Mouse (Mus musculus) liver, adult 2 months (tissue): Measurements from ENCODE around the gene Txnrd1. TPM values are rescaled to one million over a fixed set of nuclear protein-coding genes. Genes with fewer than 3 reads are reported as not detected.

Experiments
- DNase-seq: peaks from one replicate; pipeline ENCODE4 v3.0.0-alpha.2; 2011; ENCODE audit warnings: low read depth, low spot score; ENCODE audit errors: extremely low read depth
- H3K27ac ChIP-seq: fragments of 200-500 bp; replicated peaks from 2 replicates; pipeline ENCODE4 v1.5.1; 2012; ENCODE audit warnings: low read depth, mild to moderate bottlenecking, control low read depth, inconsistent platforms, low read length; ENCODE audit not compliant: insufficient read depth
- H3K27me3 ChIP-seq: fragments of 200-500 bp; 2 replicates; pipeline ENCODE4 v1.6.1; 2012; ENCODE audit warnings: mild to moderate bottlenecking, moderate library complexity, low read length, inconsistent platforms; ENCODE audit not compliant: control insufficient read depth, insufficient read depth
- H3K36me3 ChIP-seq: fragments of 200-500 bp; 2 replicates; pipeline ENCODE4 v1.6.1; 2012; ENCODE audit warnings: low read length, inconsistent platforms; ENCODE audit not compliant: control insufficient read depth, insufficient read depth
- H3K4me1 ChIP-seq: fragments of 200-500 bp; 2 replicates; pipeline ENCODE4 v1.6.1; 2011; ENCODE audit warnings: low read length; ENCODE audit not compliant: control insufficient read depth, insufficient read depth
- H3K4me3 ChIP-seq: fragments of 200-500 bp; 2 replicates; pipeline ENCODE4 v1.5.1; 2011; ENCODE audit warnings: low read depth, mild to moderate bottlenecking, control low read depth, low read length, moderate library complexity; ENCODE audit not compliant: insufficient read depth
- H3K79me2 ChIP-seq: fragments of 200-500 bp; 2 replicates; pipeline ENCODE4 v1.6.1; 2012; ENCODE audit warnings: inconsistent platforms, mild to moderate bottlenecking, low read length, moderate library complexity; ENCODE audit not compliant: control insufficient read depth, insufficient read depth
- H3K9ac ChIP-seq: fragments of 200-500 bp; 2 replicates; pipeline ENCODE4 v1.6.1; 2012; ENCODE audit warnings: low read depth, mild to moderate bottlenecking, control low read depth, inconsistent platforms, low read length
- CTCF ChIP-seq: fragments of 200-500 bp; IDR thresholded peaks from 2 replicates; pipeline ENCODE4 v1.5.1; 2011; ENCODE audit warnings: low read depth, low read length, control low read depth
- POLR2A ChIP-seq: fragments of 200-500 bp; IDR thresholded peaks from 2 replicates; pipeline ENCODE4 v1.6.1; 2011; ENCODE audit warnings: low read length, control low read depth; ENCODE audit not compliant: insufficient read depth; ENCODE audit errors: extremely low read depth
- WGBS: fragments of 180-500 bp; shearing (Covaris S2); methylation state at CpG from one replicate; pipeline ENCODE4 v1.1.7; 2018; 5-methylcytosine and 5-hydroxymethylcytosine counted together
- polyA plus RNA-seq: library from polyadenylated mRNA; depleted of rRNA; stranded (reverse); fragments of >200 nt; gene quantifications from 2 replicates; pipeline ENCODE4 v1.2.3, GENCODE M21; 2012
- total RNA-seq: library from RNA; depleted of rRNA; stranded (reverse); fragments of >200 nt; gene quantifications from 2 replicates; pipeline ENCODE4 v1.2.3, GENCODE M21; 2014

Txnrd1 gene
- total and polyA plus RNA-seq, 2 experiments, result 50.4 to 71.2 TPM

DNA sequence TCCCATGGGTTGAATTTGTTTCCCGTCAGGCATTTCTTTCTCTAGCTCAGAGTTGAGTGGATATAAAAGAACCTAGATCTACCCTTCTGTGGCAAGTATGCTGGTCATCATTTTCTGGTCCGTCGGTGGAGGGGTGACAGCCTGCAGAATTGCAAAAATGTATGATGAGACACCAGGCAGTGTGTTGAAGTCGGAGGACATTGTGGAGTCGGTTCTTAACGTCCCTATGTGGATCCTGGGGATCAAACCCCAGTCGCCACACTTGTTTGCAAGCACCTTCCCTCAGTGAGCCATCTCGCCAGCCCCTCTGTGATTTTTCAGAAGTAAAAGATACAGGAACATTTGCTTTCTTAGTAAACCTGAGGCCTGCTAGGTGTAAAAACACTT lies 27.2 kb downstream of the Txnrd1 start:
- H3K27me3 ChIP-seq, result no peaks in the 10 kb centered on the region
- H3K4me3 ChIP-seq, result peak overlapping the region; percentile 88
- 15% methylated on average over 8 of the region's 8 CpGs for WGBS
- H3K27ac ChIP-seq, result peak overlapping the region; percentile 92
- H3K9ac ChIP-seq, result peak overlapping the region; percentile 86
- peaks cover 12% of the 10 kb centered on the region for H3K4me1 ChIP-seq
- H3K36me3 ChIP-seq, result peaks cover 20% of the 10 kb centered on the region; the same call in 1 of the 2 replicates
- peaks cover 18% of the 10 kb centered on the region for H3K79me2 ChIP-seq
- no peak for DNase-seq
- TF ChIP-seq POLR2A (no peak), CTCF (no peak)

DNA sequence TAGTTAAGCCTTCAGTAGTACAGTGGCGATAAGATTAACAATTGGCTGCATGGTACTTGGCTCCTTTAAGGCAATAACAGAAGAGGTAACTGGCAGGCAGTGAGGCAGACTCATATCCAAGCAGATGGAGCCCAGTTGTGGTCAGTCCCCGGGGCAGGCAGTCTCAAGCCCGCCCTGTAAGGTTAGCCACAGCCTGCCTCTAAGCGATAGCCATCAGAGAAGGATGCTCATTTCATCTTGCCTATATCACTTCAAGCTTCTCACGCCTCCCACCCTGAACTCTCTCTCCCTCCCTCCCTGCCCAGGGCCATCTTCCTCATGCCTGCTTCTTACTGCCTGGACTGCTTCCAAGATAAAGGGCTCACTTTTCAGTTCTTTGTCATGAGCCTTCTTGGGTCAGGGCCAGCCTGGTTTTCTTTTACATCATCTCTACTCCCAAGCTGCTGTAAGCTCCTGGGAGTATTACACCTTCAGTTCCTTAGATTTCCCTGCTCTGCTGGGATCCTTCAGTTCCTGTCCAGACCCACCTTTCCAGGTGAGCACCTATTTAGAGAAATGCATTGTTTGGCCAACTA lies 29.4 kb downstream of the Txnrd1 start:
- Histone ChIP-seq H3K4me1 (peaks cover 14% of the 10 kb centered on the region), H3K27ac (no peak overlapping the region), H3K9ac (no peak overlapping the region), H3K4me3 (no peak overlapping the region), H3K79me2 (peaks cover 27% of the 10 kb centered on the region), H3K27me3 (no peaks in the 10 kb centered on the region), H3K36me3 (peaks cover 26% of the 10 kb centered on the region)
- no peak for TF ChIP-seq POLR2A
- TF ChIP-seq CTCF, result no peak
- no peak for DNase-seq
- WGBS, result 89% methylated on average over 5 of the region's 5 CpGs

DNA sequence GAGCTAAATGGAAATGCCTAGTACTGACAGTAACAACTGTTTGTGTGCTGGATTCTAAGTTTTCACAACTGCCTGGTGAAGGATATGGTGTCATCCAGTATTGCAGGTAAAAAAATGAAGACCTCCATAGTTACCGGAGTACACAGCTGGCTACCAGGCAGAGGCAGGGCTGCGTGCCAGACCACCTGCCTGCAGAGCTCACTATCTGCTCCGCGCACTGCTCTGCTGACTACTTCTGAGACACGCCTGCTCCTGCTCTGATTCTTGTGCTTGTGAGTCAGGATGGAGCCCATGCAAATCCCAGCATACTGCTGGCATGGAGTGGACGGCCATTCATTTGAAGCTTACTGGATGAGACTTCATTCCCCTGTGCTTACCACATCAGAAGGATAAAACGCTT lies 30.1 kb downstream of the Txnrd1 start:
- no peak for DNase-seq
- Histone ChIP-seq H3K36me3 (peaks cover 26% of the 10 kb centered on the region), H3K4me3 (no peak overlapping the region), H3K9ac (no peak overlapping the region), H3K79me2 (peaks cover 27% of the 10 kb centered on the region), H3K27ac (no peak overlapping the region), H3K4me1 (peaks cover 13% of the 10 kb centered on the region; the same call in 1 of the 2 replicates), H3K27me3 (no peaks in the 10 kb centered on the region)
- WGBS, result 92% methylated on average over 7 of the region's 7 CpGs
- no peak for TF ChIP-seq CTCF
- no peak for TF ChIP-seq POLR2A

DNA sequence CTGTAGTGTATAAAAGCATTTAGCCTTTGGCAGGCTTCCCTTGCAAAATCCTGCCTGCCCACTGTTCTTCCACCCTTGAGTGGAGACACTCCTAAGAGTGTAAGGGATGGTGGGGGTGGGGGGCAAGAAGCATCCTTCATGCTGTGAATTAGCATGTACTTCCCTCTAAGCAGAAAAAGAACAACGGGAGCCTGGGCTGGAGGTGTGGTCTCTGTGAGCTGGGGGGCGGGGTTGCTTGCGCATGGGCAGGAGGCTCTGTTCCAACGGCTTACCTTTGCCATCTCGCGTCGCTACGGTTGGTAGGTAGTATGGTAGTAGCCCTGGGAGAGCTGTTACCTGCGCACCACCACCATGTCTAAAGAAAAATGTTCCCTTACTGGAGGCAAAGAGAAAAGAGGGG lies 32.6 kb downstream of the Txnrd1 start, which contains the start of gene Eid3:
Gene Eid3 (plus strand): TSS at position 271 of the 400 bp plus-strand sequence.
- no peak for TF ChIP-seq CTCF
- no peak for TF ChIP-seq POLR2A

DNA sequence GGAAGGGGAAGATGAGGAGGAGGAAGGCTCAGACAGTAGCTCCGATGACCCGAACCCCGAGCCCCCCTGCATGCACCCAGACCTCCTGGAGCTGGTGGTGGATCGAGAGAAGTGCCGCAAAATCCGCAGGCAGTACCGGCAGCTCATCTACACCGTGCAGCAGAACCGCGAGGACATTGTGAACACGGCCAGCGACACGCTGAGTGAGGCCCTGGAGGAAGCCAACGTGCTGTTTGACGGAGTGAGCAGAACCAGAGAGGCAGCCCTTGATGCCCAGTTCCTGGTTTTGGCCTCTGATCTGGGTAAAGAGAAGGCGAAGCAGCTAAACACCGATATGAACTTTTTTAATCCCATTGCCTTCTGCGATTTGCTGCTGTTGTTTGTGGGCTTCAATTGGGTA lies 33.1 kb downstream of the Txnrd1 start:
- H3K27me3 ChIP-seq, result no peaks in the 10 kb centered on the region
- H3K9ac ChIP-seq, result no peak overlapping the region
- no peak for TF ChIP-seq CTCF
- no peak for TF ChIP-seq POLR2A
- no peak for DNase-seq
- H3K36me3 ChIP-seq, result peaks cover 31% of the 10 kb centered on the region
- no peak overlapping the region for H3K27ac ChIP-seq
- H3K79me2 ChIP-seq, result peaks cover 41% of the 10 kb centered on the region
- H3K4me1 ChIP-seq, result peaks cover 11% of the 10 kb centered on the region
- WGBS, result 88% methylated on average over 18 of the region's 18 CpGs
- H3K4me3 ChIP-seq, result no peak overlapping the region

More for the DNA sequence above, 32.6 kb downstream of the Txnrd1 start, which contains the start of gene Eid3:
- 68% methylated on average over 9 of the region's 9 CpGs for WGBS
- Histone ChIP-seq H3K36me3 (peaks cover 31% of the 10 kb centered on the region), H3K79me2 (peaks cover 40% of the 10 kb centered on the region), H3K27me3 (no peaks in the 10 kb centered on the region), H3K4me1 (peaks cover 13% of the 10 kb centered on the region), H3K4me3 (no peak within 1 kb of the TSS), H3K27ac (no peak within 1 kb of the TSS), H3K9ac (no peak within 1 kb of the TSS)
- no peak for DNase-seq

DNA sequence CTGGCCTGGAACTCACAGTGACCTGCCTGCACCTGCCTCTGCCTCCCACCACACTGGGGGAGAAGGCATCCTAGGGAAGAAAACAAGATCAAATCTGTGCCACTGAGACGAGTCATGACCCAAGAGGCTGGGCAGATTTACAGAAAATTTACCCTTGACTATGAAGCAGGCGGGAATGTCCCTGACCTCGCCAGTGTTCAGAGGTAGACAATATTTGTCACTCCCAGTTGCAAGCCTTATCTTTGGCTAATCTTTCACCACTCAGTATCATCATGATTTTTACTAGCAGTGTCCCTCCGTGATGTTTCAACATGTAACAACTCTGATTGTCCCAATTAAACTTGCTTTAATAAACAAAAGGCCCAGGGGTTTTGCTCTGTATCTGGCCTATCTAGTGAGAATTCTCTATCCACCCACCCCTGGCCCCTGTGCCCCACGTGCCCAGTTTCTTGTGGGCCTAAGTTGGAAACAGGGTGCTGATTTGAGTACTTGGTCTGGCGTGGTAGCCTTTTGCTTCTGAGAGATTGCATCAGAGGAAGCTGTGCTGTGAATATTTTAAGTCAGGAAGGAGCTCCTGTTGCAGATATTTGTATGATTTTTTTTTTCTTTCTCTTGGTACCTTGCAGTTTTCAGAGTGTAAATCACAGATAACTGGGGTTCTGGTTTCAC lies 34.8 kb downstream of the Txnrd1 start:
- Histone ChIP-seq H3K36me3 (peaks cover 21% of the 10 kb centered on the region), H3K27ac (peak overlapping the region; percentile 45)
- DNase-seq, result peak; percentile 80

More for the DNA sequence above, 34.8 kb downstream of the Txnrd1 start:
- Histone ChIP-seq H3K4me3 (no peak overlapping the region), H3K9ac (no peak overlapping the region), H3K79me2 (peaks cover 36% of the 10 kb centered on the region; the same call in 1 of the 2 replicates), H3K4me1 (peaks cover 7% of the 10 kb centered on the region), H3K27me3 (no peaks in the 10 kb centered on the region)
- no peak for TF ChIP-seq CTCF
- no peak for TF ChIP-seq POLR2A
- 12% methylated on average over 6 of the region's 6 CpGs for WGBS
